Mouse (Mus musculus) bone marrow, adult 2 months (tissue): ENCODE measurements around the gene Noc4l.

ENCODE experiments used
- CTCF ChIP-seq: fragments of 200-500 bp; IDR thresholded peaks from 2 replicates; pipeline ENCODE4 v1.5.1; 2011; ENCODE audit warnings: low read length, control low read depth; ENCODE audit not compliant: control insufficient read depth, insufficient read depth
- POLR2A ChIP-seq: fragments of 200-500 bp; IDR thresholded peaks from 2 replicates; pipeline ENCODE4 v1.6.1; 2011; ENCODE audit warnings: low read depth, mild to moderate bottlenecking, control low read depth, low read length, borderline replicate concordance; ENCODE audit not compliant: control insufficient read depth

- TF ChIP-seq POLR2A: no peak
- no peak for TF ChIP-seq CTCF
Observed at GRCm38 (mm10) chr5:110664041-110664440, 10.8 kb upstream of the Noc4l start.
